Mouse (Mus musculus): ENCODE measurements around the gene Med11. TPM values are rescaled to one million over a fixed set of nuclear protein-coding genes. Genes with fewer than 3 reads are reported as not detected.

Gene Med11
- polyA plus RNA-seq (2017; shearing (Covaris generic)), result 70.2 TPM

DNA sequence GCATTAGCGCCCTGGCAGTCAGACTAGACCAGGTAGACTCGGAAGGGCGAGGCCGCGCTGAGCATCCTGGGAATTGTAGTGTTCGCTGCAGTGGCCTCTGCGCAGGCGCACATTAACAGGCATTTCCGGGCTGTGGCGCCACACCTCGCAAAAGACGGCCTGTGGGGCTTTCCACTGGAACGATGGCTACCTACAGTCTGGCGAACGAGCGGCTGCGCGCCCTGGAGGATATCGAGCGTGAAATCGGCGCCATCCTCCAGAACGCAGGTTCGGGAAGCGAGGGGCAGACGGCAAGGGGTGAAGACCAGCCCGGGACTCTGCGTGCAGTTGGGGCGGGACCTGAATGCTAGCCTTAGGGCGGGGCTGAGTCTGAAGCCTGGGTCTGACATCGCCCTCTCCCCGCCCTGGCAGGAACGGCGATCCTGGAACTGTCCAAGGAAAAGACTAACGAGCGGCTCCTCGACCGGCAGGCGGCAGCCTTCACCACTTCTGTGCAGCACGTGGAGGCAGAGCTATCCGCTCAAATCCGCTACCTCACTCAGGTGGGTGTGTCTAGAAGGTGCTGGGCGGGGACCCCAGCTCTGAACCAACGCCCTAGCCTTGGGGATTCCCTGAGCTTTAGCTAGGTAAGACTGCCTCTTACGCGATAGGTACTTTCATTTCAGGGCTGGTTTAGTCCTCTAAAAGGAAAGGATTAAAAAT is at the start of gene Med11:
Gene Med11 (plus strand): TSS at position 123 of the 702 bp plus-strand sequence.

GRCm38 (mm10) chr11:70409594-70410296 is 42.0 kb upstream of the Med11 start, which contains the start of gene Pelp1:
TSS of gene Pelp1 (minus strand) at chr11:70410031.

DNA sequence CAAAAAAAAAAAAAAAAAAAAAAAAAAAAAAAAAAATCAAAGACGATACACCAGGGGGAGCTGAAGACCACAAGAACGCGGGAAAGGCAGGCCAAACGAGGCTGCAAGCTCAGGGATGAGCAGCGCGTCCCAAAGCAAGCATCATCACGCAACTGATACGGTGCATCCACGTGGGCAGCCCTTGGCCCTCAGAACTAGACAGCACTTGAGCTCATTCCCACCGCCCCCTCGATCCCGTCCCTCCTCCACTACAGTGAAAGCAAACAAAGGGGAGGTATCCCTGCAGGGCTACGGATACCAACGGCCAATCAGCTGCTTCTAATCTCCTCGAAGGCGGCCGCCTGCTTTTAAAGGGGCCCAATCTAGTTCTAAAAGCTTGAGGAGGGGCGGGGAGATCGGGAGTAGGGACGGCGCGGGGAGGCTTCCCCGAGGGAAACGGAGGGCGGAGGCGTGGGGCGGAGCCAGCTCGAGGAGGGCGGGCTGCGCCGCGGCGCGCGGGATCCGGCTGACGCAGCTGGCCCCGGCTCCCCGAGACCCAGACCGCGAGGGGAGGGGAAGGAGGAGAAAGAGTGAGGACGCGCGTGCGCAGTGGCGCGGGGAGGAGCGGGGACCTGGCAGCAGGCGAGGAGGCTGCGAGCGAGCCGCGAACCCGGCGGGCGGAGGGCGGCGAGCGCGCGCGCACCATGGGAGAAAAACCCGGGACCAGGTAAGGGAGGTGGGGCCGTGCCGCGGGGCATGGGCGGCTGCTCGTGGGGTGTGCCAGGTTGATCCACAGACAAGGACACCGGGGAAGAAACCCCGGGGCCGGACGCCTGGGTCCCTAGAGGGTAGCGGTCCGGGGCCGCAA is 19.4 kb upstream of the Med11 start, which contains the start of gene Arrb2:
Gene Arrb2 (plus strand): TSS at position 588 of the 847 bp plus-strand sequence.

DNA sequence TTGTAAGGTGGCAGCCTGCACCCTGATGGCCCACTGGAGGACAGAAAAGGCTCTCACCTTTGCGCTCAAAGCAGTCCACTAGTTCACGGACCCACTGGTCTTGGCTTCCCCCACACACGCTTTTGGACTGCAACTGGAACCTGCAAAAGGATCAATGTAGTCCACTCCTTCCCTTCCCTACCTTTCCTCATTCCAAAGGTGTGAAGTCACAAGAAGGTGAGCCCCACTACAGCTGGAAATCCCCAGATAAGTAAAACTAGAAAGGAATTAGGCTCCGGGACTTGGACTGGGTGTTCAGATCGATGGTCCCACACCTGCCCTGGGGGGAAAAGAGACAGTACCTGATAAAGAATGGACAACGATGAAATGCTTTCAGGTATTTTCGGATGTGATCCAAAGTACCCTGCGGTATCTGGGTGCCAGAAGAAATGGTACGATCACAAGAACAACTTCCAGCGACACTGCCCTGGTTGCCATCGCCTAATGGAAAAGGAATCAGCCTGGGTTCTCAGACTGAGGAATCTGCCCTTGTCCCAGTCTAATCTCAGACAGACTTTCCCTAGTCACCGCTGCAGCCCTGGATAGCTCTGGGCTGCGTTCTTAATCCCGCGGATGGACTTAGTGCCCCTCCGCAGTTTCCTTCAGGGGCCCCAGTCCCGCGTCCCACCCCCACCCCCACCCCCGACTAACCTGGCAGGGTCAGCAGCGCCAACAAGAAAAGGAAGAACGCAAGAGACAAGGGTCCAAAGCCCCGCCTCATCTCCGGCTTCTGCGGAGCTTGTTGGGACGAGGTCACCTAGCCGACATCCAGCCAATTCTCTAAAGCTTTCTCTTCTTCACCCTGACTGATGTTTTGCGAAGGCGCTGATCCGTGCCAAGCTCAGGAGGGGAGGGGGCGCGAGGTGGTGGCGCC is 7.2 kb downstream of the Med11 start, which contains the start of gene Zmynd15:
Gene Zmynd15 (plus strand): TSS at position 746 of the 913 bp plus-strand sequence.

DNA sequence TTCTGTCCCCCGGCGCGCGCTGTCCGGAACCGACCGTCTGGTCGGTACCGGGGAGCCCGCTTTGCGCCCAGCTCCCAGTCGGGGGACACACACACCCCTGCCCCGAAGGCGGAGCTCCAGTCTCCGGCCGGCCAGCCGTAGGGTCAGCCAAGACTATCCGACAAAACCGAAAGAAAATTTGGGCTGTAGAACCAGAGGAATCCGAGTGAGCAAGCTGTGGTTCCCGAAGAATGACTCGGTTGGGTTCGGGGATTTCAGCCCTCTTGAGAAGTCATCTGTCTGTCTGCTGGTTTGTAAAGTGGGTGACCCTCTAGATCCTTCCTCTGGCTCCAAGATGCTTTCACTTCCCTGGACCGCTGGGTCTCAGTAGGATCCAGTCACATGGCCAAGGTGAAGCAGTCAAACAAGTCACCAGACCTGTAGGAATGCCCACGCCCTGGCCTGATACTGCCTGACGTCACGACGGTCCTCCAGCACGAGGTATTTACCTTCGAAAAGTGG is 7.9 kb downstream of the Med11 start, which contains the start of gene Cxcl16:
Gene Cxcl16 (minus strand): TSS at position 384 of the 501 bp plus-strand sequence.

Other genes starting within 250 kb of the Med11 start
- 0.47 TPM for gene Slc16a11, start 239.2 kb upstream of the Med11 start, polyA plus RNA-seq (2017; shearing (Covaris generic))
- gene Slc16a13, start 230.9 kb upstream of the Med11 start, polyA plus RNA-seq (2017; shearing (Covaris generic)), result 3.4 TPM
- not detected for gene Bcl6b, start 222.1 kb upstream of the Med11 start, polyA plus RNA-seq (2017; shearing (Covaris generic))
- gene 0610010K14Rik, start 214.0 kb upstream of the Med11 start, polyA plus RNA-seq (2017; shearing (Covaris generic)), result 185 TPM
- gene Gm21988, start 212.1 kb upstream of the Med11 start, polyA plus RNA-seq (2017; shearing (Covaris generic)), result 6.1 TPM
- 266 TPM for gene Rnasek, start 212.1 kb upstream of the Med11 start, polyA plus RNA-seq (2017; shearing (Covaris generic))
- 0.17 TPM for gene Alox12, start 196.6 kb upstream of the Med11 start, polyA plus RNA-seq (2017; shearing (Covaris generic))
- gene Alox12e, start 129.3 kb upstream of the Med11 start, polyA plus RNA-seq (2017; shearing (Covaris generic)), result not detected
- gene Alox15, start 99.9 kb upstream of the Med11 start, polyA plus RNA-seq (2017; shearing (Covaris generic)), result 0.41 TPM
- 13.5 TPM for gene Pelp1, start 41.9 kb upstream of the Med11 start, polyA plus RNA-seq (2017; shearing (Covaris generic))
- 284 TPM for gene Arrb2, start 19.3 kb upstream of the Med11 start, polyA plus RNA-seq (2017; shearing (Covaris generic))
- 0.13 TPM for gene Zmynd15, start 7.5 kb downstream of the Med11 start, polyA plus RNA-seq (2017; shearing (Covaris generic))
- 1.1 TPM for gene Cxcl16, start 8.1 kb downstream of the Med11 start, polyA plus RNA-seq (2017; shearing (Covaris generic))
- gene Tm4sf5, start 53.3 kb downstream of the Med11 start, polyA plus RNA-seq (2017; shearing (Covaris generic)), result 1.2 TPM
- not detected for gene Vmo1, start 62.7 kb downstream of the Med11 start, polyA plus RNA-seq (2017; shearing (Covaris generic))
- gene Gltpd2, start 67.3 kb downstream of the Med11 start, polyA plus RNA-seq (2017; shearing (Covaris generic)), result not detected
- 353 TPM for gene Psmb6, start 73.4 kb downstream of the Med11 start, polyA plus RNA-seq (2017; shearing (Covaris generic))
- gene Gm40193, start 81.0 kb downstream of the Med11 start, polyA plus RNA-seq (2017; shearing (Covaris generic)), result not detected
- 1.9 TPM for gene Pld2, start 88.1 kb downstream of the Med11 start, polyA plus RNA-seq (2017; shearing (Covaris generic))
- gene Mink1, start 111.0 kb downstream of the Med11 start, polyA plus RNA-seq (2017; shearing (Covaris generic)), result 17.5 TPM
- 0.30 TPM for gene 4930544D05Rik, start 163.9 kb downstream of the Med11 start, polyA plus RNA-seq (2017; shearing (Covaris generic))
- gene Chrne, start 167.3 kb downstream of the Med11 start, polyA plus RNA-seq (2017; shearing (Covaris generic)), result 1.1 TPM
- 0.08 TPM for gene Gp1ba, start 187.2 kb downstream of the Med11 start, polyA plus RNA-seq (2017; shearing (Covaris generic))
- gene Rnf167, start 195.3 kb downstream of the Med11 start, polyA plus RNA-seq (2017; shearing (Covaris generic)), result 428 TPM
- 168 TPM for gene Slc25a11, start 195.6 kb downstream of the Med11 start, polyA plus RNA-seq (2017; shearing (Covaris generic))
- gene Pfn1, start 202.7 kb downstream of the Med11 start, polyA plus RNA-seq (2017; shearing (Covaris generic)), result 5,457 TPM
- 36.6 TPM for gene Eno3, start 205.3 kb downstream of the Med11 start, polyA plus RNA-seq (2017; shearing (Covaris generic))
- 81.0 TPM for gene Spag7, start 217.5 kb downstream of the Med11 start, polyA plus RNA-seq (2017; shearing (Covaris generic))
- gene Camta2, start 236.2 kb downstream of the Med11 start, polyA plus RNA-seq (2017; shearing (Covaris generic)), result 43.3 TPM
- gene Inca1, start 248.2 kb downstream of the Med11 start, polyA plus RNA-seq (2017; shearing (Covaris generic)), result 0.66 TPM
- gene Kif1c, start 248.6 kb downstream of the Med11 start, polyA plus RNA-seq (2017; shearing (Covaris generic)), result 1.8 TPM

Data from CD4-positive, CD25-positive, alpha-beta regulatory T cell (primary cell).